Mouse (Mus musculus): ENCODE data around the gene Gm3625. TPM values are rescaled to one million over a fixed set of nuclear protein-coding genes. Genes with fewer than 3 reads are reported as not detected.

The Gm3625 gene
- polyA plus RNA-seq, 1 experiment from 2014 or later: not detected

DNA sequence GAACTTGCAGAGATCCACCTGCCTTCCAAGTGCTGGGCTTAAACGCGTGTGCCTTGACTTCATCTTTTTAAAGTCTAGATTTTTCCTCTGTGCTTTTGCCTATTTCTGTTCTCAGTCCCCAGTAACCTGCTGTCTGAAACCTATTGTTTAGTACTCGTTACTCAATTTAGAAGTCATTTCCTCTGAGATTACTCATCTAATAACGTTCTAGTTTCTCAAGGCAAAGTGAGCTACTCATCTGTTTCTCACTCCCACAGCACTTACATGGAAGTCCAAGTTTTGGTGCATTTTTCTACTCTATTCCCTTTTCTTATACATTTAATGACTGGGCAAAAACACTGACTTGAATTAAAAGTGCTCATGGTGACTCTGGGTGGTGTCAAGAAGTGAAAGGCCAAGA lies 7.0 kb upstream of the Gm3625 start:
- DNase-seq (ENCODE audit: low spot score) (no peak), ATAC-seq (replicated peaks; ENCODE audit: low FRiP score, low read depth) (no peak)
- 60% methylated on average over 4 of the region's 4 CpGs for WGBS
- Histone ChIP-seq H3K9ac (ENCODE audit: low read depth, low read length) (no peak overlapping the region), H3K36me3 (ENCODE audit: insufficient read depth, low read length) (no peaks in the 10 kb centered on the region), H3K9me3 (replicated peaks; ENCODE audit: low read length) (no peaks in the 10 kb centered on the region), H3K4me3 (replicated peaks; ENCODE audit: low read depth, low read length) (no peak overlapping the region), H3K27ac (no peak overlapping the region), H3K4me1 (replicated peaks; ENCODE audit: insufficient read depth, low read length) (0 out of 2 replicates have a peak, but pooled peaks cover 5% of the 10 kb centered on the region), H3K4me2 (ENCODE audit: low read length) (no peak overlapping the region), H3K27me3 (ENCODE audit: insufficient read depth, low read length) (no peaks in the 10 kb centered on the region)
- no peak for TF ChIP-seq CTCF (IDR thresholded peaks at IDR 0.05; ENCODE audit: low read depth)

DNA sequence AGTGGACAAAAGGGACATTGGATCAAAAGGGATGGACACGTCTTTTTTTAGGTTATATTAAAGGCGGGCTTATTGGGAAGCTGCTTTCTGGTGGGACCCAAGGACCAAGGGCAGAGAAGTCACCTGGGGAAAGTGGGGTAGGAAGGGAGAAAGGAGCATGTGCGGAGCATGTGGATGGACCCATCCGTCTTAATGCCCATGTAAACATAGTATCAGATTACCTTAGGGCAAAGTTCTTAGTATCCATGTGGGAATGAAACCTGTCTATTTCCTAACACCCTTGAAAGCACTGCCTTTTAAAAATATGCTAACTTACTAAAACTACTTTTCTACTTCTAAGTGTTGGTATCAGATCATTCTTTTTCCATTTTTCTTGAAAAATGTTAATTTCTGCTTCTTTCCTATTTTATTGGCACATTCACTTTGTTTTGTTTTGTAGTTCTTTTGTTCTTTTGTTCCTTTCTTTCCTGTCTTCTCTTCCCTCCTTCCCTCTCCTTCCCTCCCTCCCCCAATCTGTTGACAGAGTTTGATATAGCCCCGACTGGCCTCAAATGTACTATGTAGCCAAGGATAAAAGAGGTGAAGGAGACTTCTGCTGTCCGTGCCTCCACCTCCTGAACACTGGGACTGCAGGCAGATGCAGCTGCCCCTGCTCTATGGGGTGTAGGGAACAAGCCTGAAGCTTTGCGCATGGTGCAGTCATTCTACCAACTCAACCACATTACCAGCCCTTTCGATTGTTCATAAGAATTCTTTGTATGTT lies 6.1 kb upstream of the Gm3625 start:
- peaks cover 10% of the 10 kb centered on the region for H3K4me1 ChIP-seq (replicated peaks; ENCODE audit: insufficient read depth, low read length)
- H3K4me3 ChIP-seq (replicated peaks; ENCODE audit: low read depth, low read length): no peak overlapping the region
- no peak overlapping the region for H3K9ac ChIP-seq (ENCODE audit: low read depth, low read length)
- H3K36me3 ChIP-seq (ENCODE audit: insufficient read depth, low read length): no peaks in the 10 kb centered on the region
- no peak for DNase-seq (ENCODE audit: low spot score)
- no peaks in the 10 kb centered on the region for H3K27me3 ChIP-seq (ENCODE audit: insufficient read depth, low read length)
- 55% methylated on average over 8 of the region's 8 CpGs for WGBS
- no peak overlapping the region for H3K4me2 ChIP-seq (ENCODE audit: low read length)
- no peaks in the 10 kb centered on the region for H3K9me3 ChIP-seq (replicated peaks; ENCODE audit: low read length)
- no peak overlapping the region for H3K27ac ChIP-seq
- no peak for TF ChIP-seq CTCF (IDR thresholded peaks at IDR 0.05; ENCODE audit: low read depth)
- no peak for ATAC-seq (replicated peaks; ENCODE audit: low FRiP score, low read depth)

GRCm38 (mm10) chr12:4595055-4595454 lies 2.3 kb upstream of the Gm3625 start:
- Histone ChIP-seq H3K4me1 (replicated peaks; ENCODE audit: insufficient read depth, low read length) (peaks cover 12% of the 10 kb centered on the region), H3K36me3 (ENCODE audit: insufficient read depth, low read length) (no peaks in the 10 kb centered on the region), H3K27me3 (ENCODE audit: insufficient read depth, low read length) (no peaks in the 10 kb centered on the region), H3K4me2 (ENCODE audit: low read length) (peak overlapping the region; percentile 25), H3K4me3 (replicated peaks; ENCODE audit: low read depth, low read length) (no peak overlapping the region), H3K9me3 (replicated peaks; ENCODE audit: low read length) (no peaks in the 10 kb centered on the region), H3K9ac (ENCODE audit: low read depth, low read length) (no peak overlapping the region), H3K27ac (no peak overlapping the region)
- ATAC-seq (replicated peaks; ENCODE audit: low FRiP score, low read depth): no peak
- WGBS: 47% methylated on average over 6 of the region's 6 CpGs
- DNase-seq (ENCODE audit: low spot score): peak; percentile 36
- no peak for TF ChIP-seq CTCF (IDR thresholded peaks at IDR 0.05; ENCODE audit: low read depth)

DNA sequence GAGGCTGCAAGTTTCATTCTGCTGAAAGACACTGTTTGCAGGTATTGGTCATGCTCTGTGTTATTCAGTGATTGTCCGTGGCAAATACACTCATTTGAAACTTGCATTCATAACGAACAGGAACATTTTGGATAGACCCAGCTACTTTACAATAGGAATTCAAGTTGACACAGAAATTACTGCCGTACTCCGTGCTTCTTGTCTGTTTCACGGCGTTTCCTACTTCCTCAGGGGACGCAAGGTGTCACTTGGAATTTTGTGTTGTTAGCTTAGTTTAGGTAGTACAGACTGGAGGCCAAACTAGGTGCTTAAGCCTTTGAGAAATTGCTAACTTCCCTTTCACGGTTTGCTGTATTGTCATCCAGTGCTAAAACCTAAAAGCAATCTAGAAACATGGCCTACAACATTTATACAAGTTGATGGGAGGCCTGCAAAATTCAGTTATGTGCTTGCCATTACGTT lies 1.2 kb upstream of the Gm3625 start:
- Histone ChIP-seq H3K27me3 (ENCODE audit: insufficient read depth, low read length) (no peaks in the 10 kb centered on the region), H3K36me3 (ENCODE audit: insufficient read depth, low read length) (no peaks in the 10 kb centered on the region), H3K4me1 (replicated peaks; ENCODE audit: insufficient read depth, low read length) (peaks cover 12% of the 10 kb centered on the region), H3K4me3 (replicated peaks; ENCODE audit: low read depth, low read length) (peak overlapping the region; percentile 88), H3K27ac (0 out of 2 replicates have a peak overlapping the region, but pooled peaks have one; percentile 95), H3K9ac (ENCODE audit: low read depth, low read length) (peak overlapping the region; percentile 96), H3K4me2 (ENCODE audit: low read length) (peak overlapping the region; percentile 81), H3K9me3 (replicated peaks; ENCODE audit: low read length) (no peaks in the 10 kb centered on the region)
- no peak for TF ChIP-seq CTCF (IDR thresholded peaks at IDR 0.05; ENCODE audit: low read depth)
- DNase-seq (ENCODE audit: low spot score): no peak
- no peak for ATAC-seq (replicated peaks; ENCODE audit: low FRiP score, low read depth)
- WGBS: 50% methylated on average over 9 of the region's 9 CpGs

DNA sequence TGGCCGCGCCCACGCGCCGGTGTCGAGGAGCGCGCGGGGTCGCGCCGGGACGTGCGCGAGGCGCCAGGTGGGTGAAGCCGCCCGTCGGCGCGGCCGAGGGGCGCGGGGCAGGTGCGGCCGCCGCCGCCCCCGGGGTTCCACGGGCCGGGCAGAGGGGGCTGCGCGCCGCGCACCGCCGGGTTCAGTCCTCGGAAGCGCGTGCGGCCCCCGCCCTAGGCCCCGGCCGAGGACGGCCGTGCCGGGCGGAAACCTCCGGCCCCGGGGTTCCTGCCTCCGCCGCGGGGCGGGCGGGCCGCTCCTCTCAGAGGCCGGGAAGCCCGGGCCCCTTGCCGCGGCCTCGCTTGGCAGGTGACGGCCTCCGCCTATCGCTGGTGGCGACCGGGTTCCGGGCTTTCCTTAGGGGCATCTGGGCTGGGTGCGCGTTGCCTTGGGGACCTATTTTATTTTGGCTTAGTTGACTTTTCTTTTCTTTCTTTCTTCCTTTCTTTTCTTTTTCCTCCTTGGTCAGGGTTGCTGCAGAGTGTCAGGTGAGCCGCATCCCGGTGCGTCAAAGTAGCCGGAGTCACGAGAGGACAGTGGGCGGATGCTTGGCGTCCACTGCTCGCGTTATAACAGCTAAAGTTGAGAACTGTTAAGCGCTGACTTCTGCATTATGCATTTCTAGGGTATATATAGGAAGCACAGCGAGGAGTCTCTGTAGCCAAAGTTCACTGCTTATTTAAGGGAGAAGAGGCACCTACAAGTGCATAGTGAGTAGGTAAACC lies 621 bp upstream of the Gm3625 start:
- Histone ChIP-seq H3K4me2 (ENCODE audit: low read length) (peak overlapping the region; percentile 81), H3K4me3 (replicated peaks; ENCODE audit: low read depth, low read length) (peak overlapping the region; percentile 88), H3K36me3 (ENCODE audit: insufficient read depth, low read length) (no peaks in the 10 kb centered on the region), H3K4me1 (replicated peaks; ENCODE audit: insufficient read depth, low read length) (peaks cover 12% of the 10 kb centered on the region), H3K9me3 (replicated peaks; ENCODE audit: low read length) (no peaks in the 10 kb centered on the region), H3K9ac (ENCODE audit: low read depth, low read length) (peak overlapping the region; percentile 96), H3K27ac (peak overlapping the region; percentile 95), H3K27me3 (ENCODE audit: insufficient read depth, low read length) (no peaks in the 10 kb centered on the region)
- TF ChIP-seq CTCF (IDR thresholded peaks at IDR 0.05; ENCODE audit: low read depth): no peak
- DNase-seq (ENCODE audit: low spot score) (peak; percentile 41), ATAC-seq (replicated peaks; ENCODE audit: low FRiP score, low read depth) (peak; percentile 81)
- under 1% methylated on average over 70 of the region's 80 CpGs for WGBS

DNA sequence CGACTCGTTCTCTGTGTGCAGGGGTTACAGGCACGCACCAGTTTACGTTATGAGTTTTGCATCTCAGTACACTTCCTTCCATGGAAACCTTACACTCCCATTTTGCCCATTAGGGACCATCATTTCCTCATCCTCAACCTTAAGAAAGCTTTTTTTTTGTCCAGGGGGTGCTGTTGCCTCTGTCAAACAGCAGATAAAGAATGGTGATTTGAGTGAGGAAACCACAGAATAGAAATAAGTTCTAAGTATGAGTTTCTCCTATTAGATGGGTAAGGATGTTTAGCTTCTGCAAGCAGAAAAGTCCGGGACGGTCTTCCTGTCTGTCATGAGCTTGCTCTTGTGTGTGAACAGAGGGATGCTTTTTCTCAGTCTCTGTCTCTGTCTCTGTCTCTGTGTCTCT lies 702 bp downstream of the Gm3625 start:
- DNase-seq (ENCODE audit: low spot score): peak; percentile 43
- H3K9ac ChIP-seq (ENCODE audit: low read depth, low read length): no peak overlapping the region; the same call in 1 of the 2 replicates
- 60% methylated on average over 6 of the region's 6 CpGs for WGBS
- H3K36me3 ChIP-seq (ENCODE audit: insufficient read depth, low read length): no peaks in the 10 kb centered on the region
- peak overlapping the region; percentile 88 for H3K4me3 ChIP-seq (replicated peaks; ENCODE audit: low read depth, low read length)
- no peaks in the 10 kb centered on the region for H3K27me3 ChIP-seq (ENCODE audit: insufficient read depth, low read length)
- TF ChIP-seq CTCF (IDR thresholded peaks at IDR 0.05; ENCODE audit: low read depth): peak; percentile 45
- ATAC-seq (replicated peaks; ENCODE audit: low FRiP score, low read depth): no peak
- peak overlapping the region; percentile 95; the same call in 1 of the 2 replicates for H3K27ac ChIP-seq
- peak overlapping the region; percentile 81 for H3K4me2 ChIP-seq (ENCODE audit: low read length)
- H3K9me3 ChIP-seq (replicated peaks; ENCODE audit: low read length): no peaks in the 10 kb centered on the region
- peaks cover 12% of the 10 kb centered on the region for H3K4me1 ChIP-seq (replicated peaks; ENCODE audit: insufficient read depth, low read length)

All from kidney, postnatal 0 days (tissue).